Mouse (Mus musculus) hindlimb bud, embryonic 11.5 days (tissue): ENCODE data around the gene Setd1b.
"Not testable (repeated sequence)": the region's sequence is repeated elsewhere in the genome, so short reads cannot be mapped to it uniquely, and the experiment has no call there.

ENCODE experiments used
- DNase-seq: peaks from one replicate; pipeline ENCODE4 v3.0.0-alpha.2; 2012; ENCODE audit warnings: low read depth, low spot score; ENCODE audit errors: extremely low spot score

The Setd1b gene

DNA sequence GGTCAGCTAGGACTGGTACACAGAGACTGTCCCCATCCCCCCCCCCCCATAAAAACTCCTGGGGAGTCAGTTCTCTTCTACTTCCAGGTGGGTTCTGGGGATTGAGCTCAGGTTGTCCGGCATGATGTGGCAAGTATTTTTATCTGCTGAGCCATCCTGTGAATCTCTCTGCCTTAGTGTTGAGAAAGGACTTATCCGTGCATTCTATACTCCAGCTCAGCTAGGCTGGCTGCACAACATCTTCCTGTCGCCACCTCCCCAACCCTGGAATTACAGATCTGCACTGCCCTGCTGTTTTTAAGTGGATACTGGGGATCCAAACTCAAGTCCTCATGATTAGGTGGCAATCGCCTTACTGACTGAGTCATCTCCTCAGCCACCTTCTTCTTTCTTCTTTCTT lies 56.5 kb downstream of the Setd1b start:
- DNase-seq: no peak

DNA sequence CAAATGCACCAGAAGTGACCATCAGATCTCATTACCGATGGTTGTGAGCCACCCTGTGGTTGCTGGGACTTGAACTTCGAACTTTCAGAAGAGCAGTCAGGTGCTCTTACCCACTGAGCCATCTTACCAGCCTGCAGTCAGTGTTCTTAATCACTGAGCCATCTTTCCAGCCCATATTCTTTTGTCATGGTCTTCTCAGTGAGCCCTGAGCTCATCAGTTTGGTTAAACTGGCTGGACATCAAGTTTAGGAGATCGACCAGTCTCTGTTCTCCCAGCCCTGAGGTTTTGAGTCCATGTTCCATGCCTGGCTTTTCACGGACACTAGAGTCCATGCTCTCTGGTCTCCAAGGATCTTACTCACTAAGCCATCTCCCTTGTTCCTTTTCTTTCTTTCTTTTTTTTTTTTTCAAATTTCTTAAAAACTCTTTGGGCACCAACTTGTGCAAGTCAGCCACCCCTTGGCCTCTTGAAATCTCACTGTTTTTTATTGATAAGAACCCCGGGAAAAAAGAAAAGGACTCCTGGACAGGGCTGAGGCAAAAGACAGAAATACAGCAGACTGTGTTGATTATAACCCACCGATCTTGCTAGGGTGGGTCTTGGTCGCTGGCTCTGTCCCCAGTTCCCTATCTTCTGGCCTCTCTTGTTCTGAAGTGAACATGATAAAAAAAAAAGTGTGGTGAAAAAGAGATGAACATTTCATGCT lies 59.0 kb downstream of the Setd1b start:
- not testable (repeated sequence) for DNase-seq

DNA sequence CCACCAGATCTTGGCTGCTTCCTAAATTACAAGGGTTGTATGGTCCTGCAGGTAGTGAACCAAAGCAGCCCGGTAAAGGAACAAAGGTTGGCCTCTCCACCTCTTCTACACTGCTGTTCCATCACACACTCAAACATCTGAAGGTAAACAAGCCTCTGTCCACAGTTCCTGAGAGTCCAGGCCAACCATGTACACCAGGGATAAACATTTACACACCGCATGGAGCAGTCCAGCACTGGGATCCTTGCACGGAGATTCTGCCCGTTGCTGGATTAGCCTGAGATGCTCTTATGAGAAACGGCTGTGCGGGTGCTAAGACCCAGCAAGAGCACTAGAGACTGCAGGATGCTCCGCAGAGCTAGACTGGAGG lies 59.5 kb downstream of the Setd1b start:
- DNase-seq: no peak

GRCm38 (mm10) chr5:123201987-123202386 lies 60.0 kb downstream of the Setd1b start:
- no peak for DNase-seq

DNA sequence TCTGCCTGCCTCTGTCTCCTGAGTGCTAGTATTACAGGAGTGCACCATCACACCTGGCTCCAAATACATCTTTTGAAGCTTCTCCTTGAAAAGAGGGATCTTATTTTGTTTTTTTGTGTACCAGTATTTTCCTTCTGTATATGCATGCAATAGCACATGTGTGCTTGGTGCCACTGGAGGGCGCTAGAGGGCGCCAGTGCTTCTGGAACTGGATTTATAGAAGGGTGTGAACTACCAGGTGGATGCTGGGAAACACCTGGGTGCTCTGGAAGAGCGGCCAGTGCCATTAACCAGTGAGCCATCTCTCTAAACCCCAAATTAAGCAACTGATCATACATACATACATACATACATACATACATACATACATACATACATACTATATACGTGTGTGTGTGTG lies 60.8 kb downstream of the Setd1b start:
- not testable (repeated sequence) for DNase-seq

DNA sequence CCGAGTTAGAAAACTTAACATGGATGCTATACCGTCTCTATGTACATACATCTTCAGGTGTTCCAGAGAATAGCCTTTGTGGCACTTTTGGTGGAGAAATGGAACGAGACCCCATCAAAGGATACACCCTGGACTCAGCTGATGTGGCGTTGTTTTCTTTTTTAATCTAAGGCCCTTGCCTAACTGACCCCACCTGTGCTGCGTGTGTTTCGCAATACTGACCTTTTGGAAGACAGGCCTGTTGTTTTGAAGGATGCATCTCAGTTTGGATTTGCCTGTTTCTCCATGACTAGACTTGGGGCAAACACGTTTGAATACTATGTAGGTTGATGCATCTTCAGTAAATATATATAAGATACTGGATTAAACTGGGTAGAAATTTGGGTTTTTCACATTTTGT lies 61.6 kb downstream of the Setd1b start:
- not testable (repeated sequence) for DNase-seq
